Mouse (Mus musculus): ENCODE measurements around the gene Grik3.

GRCm38 (mm10) chr4:125457152-125458093 is 33.1 kb upstream of the Grik3 start:
- TF ChIP-seq CTCF (IDR thresholded peaks at IDR 0.05; ENCODE audit: low read depth, low read length) (no peak), POLR2A (IDR thresholded peaks at IDR 0.05; ENCODE audit: insufficient read depth, low read length) (no peak), EP300 (IDR thresholded peaks at IDR 0.05; ENCODE audit: insufficient read depth, low read depth, low read length) (no peak)

Data from ES-Bruce4 (cell line).